Mouse (Mus musculus): Measurements from ENCODE around the gene Gm49380.

DNA sequence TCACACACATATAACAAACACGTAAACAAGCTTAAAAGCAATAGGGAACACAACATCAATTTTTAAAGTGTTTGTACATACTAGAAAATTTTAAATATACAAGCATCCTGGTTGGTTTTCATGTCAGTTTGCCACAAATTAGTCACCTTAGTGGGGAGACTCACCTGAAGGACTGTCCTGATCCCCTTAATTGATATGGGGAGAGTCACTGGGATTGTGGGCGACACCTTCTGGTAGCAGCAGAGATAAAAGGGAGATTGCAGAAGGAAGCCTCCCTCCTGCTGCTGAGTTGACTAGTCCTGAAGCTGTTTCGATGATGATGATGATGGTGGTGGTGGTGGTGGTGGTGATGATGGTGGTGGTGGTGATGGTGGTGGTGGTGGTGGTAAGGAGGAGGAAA is 60.4 kb downstream of the Gm49380 start:
- TF ChIP-seq CTCF (IDR thresholded peaks at IDR 0.05 in 2 of 3, conservative IDR thresholded peaks at IDR 0.05 in 1 of 3; ENCODE audit: control insufficient read depth in 1 of 3, insufficient read depth in 1 of 3, low read depth in 2 of 3, low read length in 3 of 3, poor library complexity in 1 of 3, severe bottlenecking in 1 of 3) (peak in 2 of 3 experiments; percentile 6 to 29; a peak in 2 of 6 replicates), EP300 (IDR thresholded peaks at IDR 0.05; ENCODE audit: low read depth in 1 of 2, low read length in 2 of 2) (no peak), MAZ (IDR thresholded peaks at IDR 0.05; ENCODE audit: low read depth, low read length) (no peak), POLR2A (IDR thresholded peaks at IDR 0.05; ENCODE audit: control insufficient read depth in 1 of 2, insufficient read depth in 1 of 2, low read depth in 1 of 2, low read length in 2 of 2, poor library complexity in 1 of 2) (no peak), CHD1 (IDR thresholded peaks at IDR 0.05; ENCODE audit: low read depth, low read length) (no peak), GATA1 (IDR thresholded peaks at IDR 0.05; ENCODE audit: low read depth, low read length) (0 out of 2 replicates have a peak, but pooled peaks have one; percentile 12), ETS1 (IDR thresholded peaks at IDR 0.05; ENCODE audit: low read depth, low read length) (no peak), POLR2AphosphoS2 (IDR thresholded peaks at IDR 0.05; ENCODE audit: low read length) (no peak), ZKSCAN1 (IDR thresholded peaks at IDR 0.05; ENCODE audit: low read depth, low read length) (no peak), HCFC1 (IDR thresholded peaks at IDR 0.05; ENCODE audit: low read depth, low read length) (no peak), SMC3 (IDR thresholded peaks at IDR 0.05; ENCODE audit: low read depth, low read length) (peak; percentile 32), SIN3A (IDR thresholded peaks at IDR 0.05; ENCODE audit: low read length) (no peak), KAT2A (conservative IDR thresholded peaks at IDR 0.05; ENCODE audit: low read depth, low read length) (no peak)
